Mouse (Mus musculus): Measurements from ENCODE around the gene Lgals2.
"Not testable (repeated sequence)": the region's sequence is repeated elsewhere in the genome, so short reads cannot be mapped to it uniquely, and the experiment has no call there.

Lgals2 gene

GRCm38 (mm10) chr15:78874989-78875388 lies 19.7 kb upstream of the Lgals2 start:
- no peak for DNase-seq (ENCODE audit: inconsistent ontology term)

GRCm38 (mm10) chr15:78873803-78874435 lies 18.6 kb upstream of the Lgals2 start:
- no peak for DNase-seq (ENCODE audit: inconsistent ontology term)

DNA sequence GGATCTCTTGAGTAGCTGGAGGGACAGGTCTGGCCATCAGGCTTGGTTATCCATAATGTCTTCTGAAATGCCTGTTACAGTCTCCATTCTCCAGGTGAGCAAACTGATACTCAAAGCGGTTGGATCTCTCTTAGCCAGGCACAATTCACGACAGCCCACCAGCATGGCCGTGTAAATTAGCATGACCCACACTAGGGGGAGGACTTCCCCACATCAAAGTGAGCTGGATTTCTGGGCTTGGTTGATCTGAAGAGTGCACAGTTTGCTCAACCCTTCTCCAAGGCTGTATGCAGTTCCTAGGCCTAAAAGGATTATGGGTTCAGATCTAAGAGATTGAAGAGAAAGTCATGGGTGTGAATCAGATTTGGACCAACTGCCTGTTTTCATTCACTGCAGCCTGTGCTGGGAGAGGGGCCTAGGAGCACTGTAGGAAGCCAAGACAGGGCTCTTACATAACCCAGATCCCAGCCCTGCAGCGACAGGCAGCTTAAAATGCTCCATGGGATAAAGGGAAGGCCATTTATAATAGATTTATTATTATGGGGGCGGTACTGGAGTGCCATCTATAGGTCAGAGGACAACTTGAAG lies 16.8 kb upstream of the Lgals2 start:
- DNase-seq (ENCODE audit: inconsistent ontology term), result no peak

DNA sequence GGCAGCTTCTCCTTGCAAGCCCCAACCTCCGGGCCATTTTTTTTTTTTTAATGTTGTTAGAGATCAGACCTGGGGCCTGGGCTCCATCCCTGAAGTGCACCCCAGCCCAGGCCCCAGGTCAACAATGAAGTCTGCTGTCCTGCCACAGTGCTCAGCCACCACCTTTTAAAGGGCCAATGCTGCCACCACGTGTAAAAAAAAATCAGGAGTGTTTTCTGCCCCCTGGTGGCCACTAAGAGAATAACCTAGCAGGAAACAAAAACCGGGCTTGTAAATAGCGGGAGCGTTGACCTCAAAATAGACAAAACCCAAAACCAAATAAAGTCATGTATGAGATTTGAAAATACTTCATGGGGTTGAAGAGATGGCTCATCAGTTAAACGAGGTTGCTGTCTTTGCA lies 14.4 kb upstream of the Lgals2 start:
- DNase-seq (ENCODE audit: inconsistent ontology term), result peak; percentile 40

DNA sequence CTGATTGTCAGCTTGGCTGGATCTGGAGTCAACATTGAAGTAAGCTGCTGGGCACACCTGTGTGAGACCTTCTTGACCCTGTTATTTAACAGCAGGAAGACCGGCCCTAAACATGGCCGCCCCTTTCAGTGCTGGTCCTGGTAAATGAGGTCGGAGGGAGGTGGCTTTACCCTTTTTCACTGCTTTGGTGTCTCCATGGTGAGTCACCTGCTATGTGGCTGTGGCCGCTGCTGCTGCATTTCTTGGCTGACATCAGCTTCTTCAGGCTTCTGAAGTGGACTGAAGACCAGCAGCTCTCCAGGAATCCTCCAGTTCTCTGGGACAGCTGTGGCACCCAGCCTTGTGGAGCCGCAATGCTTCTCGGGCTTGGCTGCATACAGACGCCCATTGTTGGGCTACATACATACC lies 13.5 kb upstream of the Lgals2 start:
- no peak for DNase-seq (ENCODE audit: inconsistent ontology term)

DNA sequence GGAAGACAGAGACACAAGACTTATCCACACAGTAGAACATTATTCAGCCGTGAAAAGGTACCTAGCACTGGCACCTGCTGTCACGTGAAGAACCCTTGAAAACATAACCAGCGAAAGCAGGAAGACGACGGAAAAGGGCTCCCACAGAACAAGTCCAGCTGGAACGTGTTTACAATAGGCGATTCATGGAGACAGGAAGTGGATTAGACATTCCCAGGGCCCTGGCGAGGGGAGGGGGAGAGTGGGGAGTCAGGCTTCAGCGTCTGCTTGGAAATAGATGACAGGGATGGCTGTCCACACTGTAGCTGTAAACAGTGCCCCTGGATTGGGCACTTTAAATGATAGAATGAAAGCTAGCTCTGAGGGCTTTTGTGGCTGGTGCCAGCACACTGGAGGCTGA lies 13.1 kb upstream of the Lgals2 start:
- peak; percentile 98 for DNase-seq (ENCODE audit: inconsistent ontology term)

DNA sequence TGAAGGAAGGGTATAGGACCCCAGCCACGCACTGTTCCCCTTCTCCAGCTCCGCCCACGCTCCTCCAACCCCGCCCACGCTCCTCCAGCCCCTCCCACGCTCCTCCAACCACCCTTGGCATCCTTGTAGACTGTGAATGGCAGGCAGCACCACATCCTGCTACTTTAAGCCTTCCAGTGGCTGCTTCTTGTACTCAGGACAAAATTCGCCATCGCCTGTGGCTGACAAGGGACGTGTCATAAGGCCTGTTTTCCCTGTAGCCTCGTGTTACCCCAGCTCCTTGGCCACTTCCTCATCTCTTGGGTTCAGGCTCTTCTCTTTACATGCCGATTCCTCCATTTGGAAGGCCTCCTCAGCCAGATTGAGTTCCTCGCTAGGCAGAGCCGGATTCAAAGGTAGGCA lies 8.5 kb upstream of the Lgals2 start:
- DNase-seq (ENCODE audit: inconsistent ontology term), result no peak

DNA sequence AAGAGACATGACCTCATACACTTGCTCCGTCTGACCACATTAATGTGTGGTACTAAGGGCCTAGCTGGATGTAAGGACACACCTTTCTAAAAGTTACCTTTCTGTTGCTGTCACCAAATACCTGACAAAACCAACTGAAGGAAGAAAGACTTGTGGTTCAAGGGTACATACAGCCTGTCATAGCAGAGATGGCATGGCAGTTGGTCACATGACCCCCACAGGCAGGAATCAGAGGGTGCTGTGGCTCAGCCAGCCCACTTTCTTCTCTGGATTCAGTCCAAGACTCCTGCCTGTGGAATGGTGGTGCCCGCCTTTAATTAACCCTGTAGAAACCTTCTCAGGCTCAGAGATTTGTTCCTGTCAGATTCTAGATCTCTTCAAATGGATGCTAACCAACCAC lies 7.8 kb upstream of the Lgals2 start:
- DNase-seq (ENCODE audit: inconsistent ontology term), result no peak

DNA sequence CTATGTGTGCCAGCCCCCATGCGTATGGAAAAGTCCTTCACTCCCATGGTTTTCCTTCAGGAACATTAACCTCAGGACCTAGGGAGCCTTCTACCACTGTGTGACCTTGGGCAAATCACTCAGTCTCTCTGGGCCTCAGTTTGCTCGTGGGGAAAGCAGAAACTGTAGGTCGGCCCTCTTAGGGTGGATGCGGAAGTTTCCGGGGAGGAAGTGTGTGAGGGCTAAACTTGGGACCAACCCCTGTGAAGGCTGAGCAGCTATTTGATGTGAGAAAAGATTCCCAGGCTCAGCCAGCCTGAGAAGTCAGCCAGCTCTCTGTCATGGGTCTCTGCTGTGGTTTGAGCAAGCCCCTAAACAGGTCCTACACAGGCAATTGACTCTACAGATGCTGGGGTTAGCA lies 7.0 kb upstream of the Lgals2 start:
- no peak for DNase-seq (ENCODE audit: inconsistent ontology term)

DNA sequence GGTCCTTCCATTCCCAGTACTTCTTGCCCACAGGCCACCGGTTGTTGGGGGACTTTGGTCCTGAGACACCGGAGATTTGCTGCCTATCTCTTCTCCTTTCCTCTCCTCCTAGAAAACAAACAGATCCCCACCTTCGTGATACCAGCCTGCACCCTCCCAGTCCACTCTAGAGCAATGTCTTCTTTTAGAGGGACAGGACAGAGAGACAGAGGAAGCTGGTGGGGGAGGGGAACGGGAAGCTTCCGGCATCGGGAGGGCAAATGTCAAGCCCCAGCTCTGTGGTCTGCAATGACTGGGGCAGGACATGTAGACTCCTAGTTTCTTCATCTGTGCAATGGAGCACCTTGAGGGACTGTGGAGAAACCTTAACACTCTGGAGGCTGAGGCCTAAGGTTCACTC lies 4.4 kb upstream of the Lgals2 start:
- DNase-seq (ENCODE audit: inconsistent ontology term), result no peak

DNA sequence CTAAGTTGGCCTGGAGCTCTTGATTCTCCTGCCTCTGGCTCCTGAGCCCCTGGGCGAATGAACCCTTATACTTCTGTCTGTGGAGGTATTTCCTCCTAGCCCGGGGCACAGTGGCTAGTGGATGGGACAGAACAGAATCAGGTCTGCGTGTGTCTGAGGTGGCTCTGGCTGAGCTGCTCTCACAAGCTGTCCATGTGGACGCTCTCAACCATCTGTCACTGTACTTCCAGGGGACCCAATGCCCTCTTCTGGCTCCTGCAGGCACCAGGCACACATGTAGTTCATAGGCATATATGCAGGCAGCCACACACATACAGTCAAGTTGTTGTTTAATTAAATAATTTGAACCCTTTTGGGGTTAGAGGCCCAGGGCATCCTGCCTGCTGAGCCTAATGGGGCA lies 4.0 kb upstream of the Lgals2 start:
- DNase-seq (ENCODE audit: inconsistent ontology term), result no peak

- DNase-seq (ENCODE audit: inconsistent ontology term), result peak; percentile 67
These were observed 1.7 kb upstream of the Lgals2 start for GRCm38 (mm10) chr15:78857009-78857408.

DNA sequence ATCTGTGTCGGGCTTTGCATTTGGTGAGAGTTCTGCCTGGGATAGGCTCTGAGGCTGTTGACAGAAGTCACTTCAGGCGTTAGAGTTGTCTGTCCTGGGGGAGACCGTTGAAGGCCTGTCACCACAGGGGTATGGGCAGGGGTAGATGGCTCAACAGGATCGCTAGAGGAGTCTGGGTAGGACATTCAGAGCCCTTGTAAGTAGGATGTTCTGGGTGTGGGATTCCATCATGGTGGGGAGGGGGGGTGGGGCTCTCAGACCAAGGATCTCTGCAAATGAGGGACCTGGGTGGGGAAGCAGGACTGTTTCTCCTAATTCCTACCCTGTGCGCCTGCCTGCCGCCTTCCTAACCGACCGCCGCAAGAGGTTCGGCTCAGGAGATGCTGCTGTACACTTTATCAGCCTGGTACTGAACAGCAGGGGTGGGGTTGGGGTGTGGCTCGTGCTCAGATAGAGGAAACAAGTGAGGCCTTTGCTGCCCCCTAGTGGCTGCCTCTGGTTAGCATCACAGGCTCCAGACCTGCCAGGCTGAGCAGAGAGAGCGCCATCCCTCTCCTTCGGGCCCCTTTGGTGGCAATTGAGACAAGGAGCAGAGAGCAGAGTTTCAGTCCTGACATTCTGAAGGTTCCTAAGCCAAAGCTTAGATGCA lies 3.7 kb downstream of the Lgals2 start:
- peak; percentile 84 for DNase-seq (ENCODE audit: inconsistent ontology term)

- DNase-seq (ENCODE audit: inconsistent ontology term), result no peak
These were observed 4.4 kb downstream of the Lgals2 start for GRCm38 (mm10) chr15:78850944-78851343.

DNA sequence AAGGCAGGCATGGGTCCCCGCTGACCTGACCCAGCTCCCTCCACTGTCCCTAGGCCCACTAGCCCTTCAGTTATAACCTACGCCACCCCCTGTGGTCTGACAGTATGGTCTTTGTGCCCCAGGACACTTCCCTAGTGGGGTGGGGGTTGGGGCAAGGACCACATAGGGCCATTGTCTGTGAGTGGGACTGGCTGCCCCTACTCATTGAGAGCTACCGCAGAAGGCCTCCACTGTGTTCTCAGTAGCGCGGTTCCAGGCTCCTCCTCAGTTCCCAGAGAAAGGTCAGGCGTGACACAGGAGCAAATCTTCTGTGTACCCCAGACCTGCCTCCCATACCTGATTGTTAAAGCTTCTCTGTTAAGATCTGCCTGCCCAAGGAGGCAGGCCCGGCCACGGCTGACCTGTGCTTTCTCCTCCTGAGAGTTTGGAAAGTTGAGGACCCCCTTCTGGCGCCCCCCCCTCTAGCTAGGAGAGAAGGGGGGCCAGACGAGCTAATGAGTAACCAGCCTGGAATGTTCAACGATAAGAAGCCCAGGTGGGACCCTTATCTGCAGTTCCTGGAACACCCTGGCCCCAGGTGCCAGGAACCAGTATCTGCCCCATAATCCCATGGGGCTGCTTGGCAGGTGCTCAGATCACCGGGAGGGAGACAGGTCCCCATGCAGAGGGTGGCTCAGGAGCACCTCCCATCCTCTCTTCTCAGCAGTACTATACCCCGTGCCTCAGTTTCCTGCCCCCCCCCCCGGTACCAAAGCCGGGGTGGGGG lies 5.1 kb downstream of the Lgals2 start:
- DNase-seq (ENCODE audit: inconsistent ontology term), result no peak

GRCm38 (mm10) chr15:78849485-78849884 lies 5.8 kb downstream of the Lgals2 start:
- no peak for DNase-seq (ENCODE audit: inconsistent ontology term)

- peak; percentile 62 for DNase-seq (ENCODE audit: inconsistent ontology term)
These were observed 6.9 kb downstream of the Lgals2 start for GRCm38 (mm10) chr15:78848467-78848866.

- not testable (repeated sequence) for DNase-seq (ENCODE audit: inconsistent ontology term)
These were observed 8.5 kb downstream of the Lgals2 start for GRCm38 (mm10) chr15:78846805-78847204.

DNA sequence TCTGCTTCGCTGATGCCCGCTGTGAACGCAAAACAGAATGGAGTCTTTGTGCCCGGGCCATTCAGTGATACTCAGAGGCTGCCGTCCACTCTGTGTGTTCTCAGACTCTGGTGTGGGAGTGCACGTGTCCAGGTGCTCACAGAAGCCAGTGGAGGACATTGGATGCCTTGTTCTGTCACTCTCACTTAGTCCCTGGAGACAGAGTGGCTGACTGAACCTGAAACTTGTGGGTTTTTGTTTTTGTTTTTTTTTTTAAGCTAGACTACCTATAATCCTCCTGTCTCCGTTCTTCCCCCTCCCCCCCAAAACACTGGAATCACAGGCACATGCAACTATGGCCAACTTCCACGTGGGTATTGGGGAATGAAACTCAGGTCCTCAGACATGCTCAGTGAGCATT lies 9.0 kb downstream of the Lgals2 start:
- no peak for DNase-seq (ENCODE audit: inconsistent ontology term)

DNA sequence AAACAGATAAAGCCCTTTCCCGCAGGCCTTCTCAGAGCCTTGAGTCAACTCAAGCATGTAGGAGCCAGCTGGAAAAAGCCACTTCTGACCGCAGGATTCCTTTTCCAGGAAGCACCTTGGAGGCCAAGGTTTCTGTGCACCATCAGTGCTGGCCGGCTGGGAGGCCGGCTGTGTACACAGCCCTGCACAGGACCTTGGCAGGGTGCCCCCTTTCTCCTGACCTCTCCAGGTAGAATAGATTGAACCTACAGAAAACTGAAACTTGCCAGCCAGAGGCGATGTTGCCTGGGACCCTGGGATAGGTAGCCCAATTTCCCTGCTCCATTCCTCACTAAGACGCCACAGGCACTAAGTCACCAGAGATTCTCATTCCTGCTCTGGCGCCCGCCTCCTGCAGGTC lies 9.5 kb downstream of the Lgals2 start:
- no peak for DNase-seq (ENCODE audit: inconsistent ontology term)

DNA sequence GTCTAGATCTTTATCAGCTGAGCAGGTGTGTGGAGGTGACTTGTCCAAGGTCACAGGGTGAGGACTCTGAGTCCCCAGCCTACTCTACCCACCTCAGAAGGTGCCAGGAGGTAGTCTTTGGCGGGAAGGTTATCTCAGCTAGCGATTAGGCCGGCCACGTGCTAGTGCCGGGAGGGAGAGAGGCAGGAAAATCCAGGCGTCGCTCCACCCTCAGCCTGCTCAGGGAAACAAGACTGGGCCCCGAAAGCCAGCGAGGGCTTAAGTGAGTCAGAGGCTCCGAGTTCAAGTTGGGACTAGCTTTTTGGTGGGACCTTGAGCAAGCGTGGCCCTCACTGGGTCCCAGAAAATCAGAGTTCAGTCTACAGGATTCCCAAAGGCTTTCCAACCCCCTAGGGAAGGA lies 10.0 kb downstream of the Lgals2 start:
- DNase-seq (ENCODE audit: inconsistent ontology term), result peak; percentile 53

- peak; percentile 99 for DNase-seq (ENCODE audit: inconsistent ontology term)
These were observed 10.5 kb downstream of the Lgals2 start for GRCm38 (mm10) chr15:78844791-78845190.
